Mouse (Mus musculus) lung, postnatal 0 days (tissue): ENCODE measurements around the gene Hebp1. TPM values are rescaled to one million over a fixed set of nuclear protein-coding genes. Genes with fewer than 3 reads are reported as not detected.

ENCODE experiments used
- ATAC-seq: fragments of 200-750 bp; cut with Nextera tagmentation; 2 replicates; pipeline ENCODE4 v1.8.0; 2017; ENCODE audit warnings: moderate library complexity
- DNase-seq: peaks from one replicate; pipeline ENCODE4 v3.0.0-alpha.2; 2016; ENCODE audit warnings: low spot score
- H3K27ac ChIP-seq: fragments of 300-500 bp; sonication (generic); 2 replicates; pipeline ENCODE4 v1.5.1; 2014; ENCODE audit warnings: antibody characterized with exemption, mild to moderate bottlenecking, low read length, mixed read lengths
- H3K27me3 ChIP-seq: fragments of 300-500 bp; sonication (generic); replicated peaks from 2 replicates; pipeline ENCODE4 v1.6.1; 2014; ENCODE audit warnings: low read length, mixed read lengths; ENCODE audit not compliant: insufficient read depth
- H3K36me3 ChIP-seq: fragments of 300-500 bp; sonication (generic); 2 replicates; pipeline ENCODE4 v1.6.1; 2014; ENCODE audit warnings: low read length, mixed read lengths; ENCODE audit not compliant: insufficient read depth
- H3K4me1 ChIP-seq: fragments of 300-500 bp; sonication (generic); 2 replicates; pipeline ENCODE4 v1.6.1; 2014; ENCODE audit warnings: antibody characterized with exemption, low read depth, low read length, mixed read lengths; ENCODE audit not compliant: insufficient read depth
- H3K4me2 ChIP-seq: fragments of 300-500 bp; sonication (generic); replicated peaks from 2 replicates; pipeline ENCODE4 v1.6.1; 2014; ENCODE audit warnings: low read depth, mild to moderate bottlenecking, low read length, moderate library complexity, mixed read lengths
- H3K4me3 ChIP-seq: fragments of 300-500 bp; sonication (generic); 2 replicates; pipeline ENCODE4 v1.5.1; 2014; ENCODE audit warnings: low read depth, low read length
- H3K9ac ChIP-seq: fragments of 300-500 bp; sonication (generic); replicated peaks from 2 replicates; pipeline ENCODE4 v1.6.1; 2014; ENCODE audit warnings: low read depth, mild to moderate bottlenecking
- H3K9me3 ChIP-seq: fragments of 300-500 bp; sonication (generic); 2 replicates; pipeline ENCODE4 v1.6.1; 2016; ENCODE audit warnings: low read length, mixed read lengths
- CTCF ChIP-seq: IDR thresholded peaks from 2 replicates; pipeline ENCODE4 v1.5.1; 2016; ENCODE audit warnings: antibody characterized with exemption, mild to moderate bottlenecking
- EP300 ChIP-seq: IDR thresholded peaks from 2 replicates; pipeline ENCODE4 v1.6.1; 2016; ENCODE audit warnings: antibody characterized with exemption, mild to moderate bottlenecking, control low read depth
- WGBS: fragments of 180-500 bp; shearing (Covaris S2); extraction: QIAGEN DNeasy Blood & Tissue Kit; methylation state at CpG from one replicate; pipeline ENCODE4 v1.1.7; 2014; 5-methylcytosine and 5-hydroxymethylcytosine counted together
- polyA plus RNA-seq: library from polyadenylated mRNA; unstranded; fragments of >200 nt; fragmentation: Nextera tagmentation; extraction: Ambion mirVana; gene quantifications from 2 replicates; pipeline ENCODE4 v1.2.1, GENCODE M21; 2015

Gene Hebp1
- polyA plus RNA-seq, 1 experiment from 2014 or later: 16.5 TPM

DNA sequence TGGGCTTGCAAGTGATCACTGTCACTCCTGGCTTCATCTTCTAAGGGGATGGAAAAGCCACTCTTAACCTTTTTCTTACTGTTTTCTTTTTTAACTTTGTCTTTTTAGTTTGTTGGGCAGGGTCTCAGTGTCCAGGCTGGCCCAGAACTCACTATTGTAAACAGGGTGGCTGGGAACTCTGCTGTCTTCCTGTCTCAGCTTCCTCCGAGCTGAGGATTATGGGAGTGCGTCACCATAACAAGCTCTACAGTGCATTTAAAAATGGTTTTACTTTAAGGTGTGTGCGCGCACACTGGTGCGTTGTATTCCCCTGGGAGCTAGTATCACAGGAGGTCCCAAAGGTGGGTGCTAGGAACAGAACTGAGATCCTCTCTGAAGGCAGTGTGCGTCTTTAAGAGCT is 29.4 kb downstream of the Hebp1 start:
- no peak for TF ChIP-seq CTCF
- no peak for ATAC-seq
- WGBS: 86% methylated on average over 6 of the region's 6 CpGs
- Histone ChIP-seq H3K9me3 (no peaks in the 10 kb centered on the region), H3K36me3 (no peaks in the 10 kb centered on the region), H3K27ac (peak overlapping the region; percentile 91), H3K4me1 (peaks cover 7% of the 10 kb centered on the region; the same call in 1 of the 2 replicates), H3K27me3 (no peaks in the 10 kb centered on the region), H3K9ac (0 out of 2 replicates have a peak overlapping the region, but pooled peaks have one; percentile 73), H3K4me3 (peak overlapping the region; percentile 52), H3K4me2 (peak overlapping the region; percentile 83)
- DNase-seq: no peak

DNA sequence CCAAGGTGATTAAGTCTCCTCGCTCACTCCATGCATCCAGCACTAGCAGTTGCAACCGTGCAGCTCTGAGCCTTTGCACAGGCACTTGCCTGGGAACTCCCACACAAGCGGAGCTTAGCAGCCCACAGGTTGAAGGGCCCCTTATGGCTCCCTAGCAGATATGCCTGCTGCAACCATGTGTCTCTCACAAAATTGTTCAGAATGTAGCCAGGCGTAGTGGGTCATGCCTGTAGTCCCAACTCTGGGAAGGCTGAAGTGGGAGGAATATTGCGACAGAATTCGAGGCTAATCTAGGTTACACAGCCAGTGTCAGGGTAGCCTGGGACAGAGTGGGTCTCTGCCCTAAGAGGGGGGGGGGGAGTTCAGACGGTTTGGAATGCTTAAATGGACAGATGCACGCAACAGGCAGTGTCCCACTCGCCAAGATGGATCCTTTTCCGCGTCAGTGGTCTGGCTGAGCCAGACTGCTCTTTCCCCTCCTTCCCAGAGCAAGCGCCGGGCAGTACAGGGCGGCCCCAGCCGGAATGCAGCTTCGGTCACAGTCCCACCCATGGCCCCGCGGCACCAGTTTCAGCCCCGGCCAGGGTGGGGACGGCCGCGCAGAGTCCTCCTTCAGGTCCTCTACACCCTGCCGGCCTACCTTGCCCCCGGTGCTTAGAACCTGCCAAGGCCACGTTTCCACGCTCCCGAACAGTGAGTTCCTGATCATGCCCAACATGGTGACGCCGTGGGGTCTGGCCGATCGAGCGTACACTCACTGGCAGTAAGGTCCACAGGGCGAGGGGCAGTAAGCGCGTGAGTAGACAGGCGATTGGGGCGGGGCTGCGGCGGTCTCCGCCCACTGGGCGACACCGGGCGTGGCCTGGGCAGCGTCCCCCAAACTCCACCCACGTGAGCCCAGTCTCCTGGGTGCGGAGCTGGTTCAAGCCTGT is 30.2 kb downstream of the Hebp1 start:
- Histone ChIP-seq H3K4me3 (peak overlapping the region; percentile 52), H3K27ac (peak overlapping the region; percentile 91), H3K4me1 (peaks cover 7% of the 10 kb centered on the region; the same call in 1 of the 2 replicates), H3K27me3 (no peaks in the 10 kb centered on the region), H3K36me3 (no peaks in the 10 kb centered on the region), H3K9me3 (no peaks in the 10 kb centered on the region), H3K4me2 (peak overlapping the region; percentile 83), H3K9ac (peak overlapping the region; percentile 73)
- peak; percentile 92 for DNase-seq
- TF ChIP-seq EP300 (no peak), CTCF (no peak)
- 4% methylated on average over 46 of the region's 46 CpGs for WGBS
- ATAC-seq: peak; percentile 96

DNA sequence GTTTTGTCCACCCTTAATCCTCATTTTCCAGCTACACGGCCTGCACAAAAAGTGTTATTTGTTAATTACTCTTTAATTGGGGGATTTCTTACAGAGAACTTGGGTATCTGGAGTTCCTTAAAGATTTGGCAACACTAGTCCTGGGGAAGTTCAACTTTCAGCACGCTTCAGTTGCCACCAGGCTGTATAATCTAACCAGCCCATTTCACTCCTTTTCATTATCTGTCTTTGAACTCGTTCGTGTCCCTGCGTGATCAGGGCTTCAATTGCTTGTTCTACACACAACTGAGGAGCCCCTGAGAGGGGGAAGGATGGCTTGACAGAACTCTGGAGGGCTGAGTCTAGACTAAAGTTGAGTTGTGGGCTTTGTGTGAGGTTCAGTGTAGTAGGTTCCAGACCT is 31.1 kb downstream of the Hebp1 start:
- H3K4me2 ChIP-seq: peak overlapping the region; percentile 83; the same call in 1 of the 2 replicates
- H3K9ac ChIP-seq: no peak overlapping the region
- TF ChIP-seq EP300 (no peak), CTCF (no peak)
- H3K27me3 ChIP-seq: no peaks in the 10 kb centered on the region
- DNase-seq: no peak
- H3K36me3 ChIP-seq: no peaks in the 10 kb centered on the region
- no peak overlapping the region for H3K27ac ChIP-seq
- 65% methylated on average over 5 of the region's 5 CpGs for WGBS
- no peak overlapping the region for H3K4me3 ChIP-seq
- H3K4me1 ChIP-seq: peaks cover 7% of the 10 kb centered on the region; the same call in 1 of the 2 replicates
- ATAC-seq: no peak
- H3K9me3 ChIP-seq: no peaks in the 10 kb centered on the region

DNA sequence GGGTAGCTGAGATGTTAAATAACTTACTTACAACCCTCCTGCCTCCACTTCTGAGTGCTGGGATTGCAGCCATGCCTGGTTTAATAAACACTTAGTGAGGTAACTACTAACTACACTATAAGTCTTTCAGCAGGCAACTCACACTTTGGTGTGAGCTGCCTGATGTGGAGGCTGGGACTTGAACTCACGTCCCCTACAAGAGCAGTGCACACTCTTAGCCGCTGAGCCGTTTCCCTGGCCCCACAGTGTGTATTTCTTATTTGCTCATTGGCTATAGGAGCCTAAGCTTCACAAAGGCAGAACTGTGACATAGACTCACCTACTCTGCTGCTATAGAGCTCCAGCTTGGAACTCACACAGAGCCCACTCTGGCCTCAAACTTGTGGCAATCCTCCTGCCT is 31.6 kb downstream of the Hebp1 start:
- Histone ChIP-seq H3K27ac (no peak overlapping the region), H3K36me3 (no peaks in the 10 kb centered on the region), H3K4me1 (peaks cover 7% of the 10 kb centered on the region; the same call in 1 of the 2 replicates), H3K9ac (no peak overlapping the region), H3K4me3 (no peak overlapping the region), H3K9me3 (no peaks in the 10 kb centered on the region), H3K27me3 (no peaks in the 10 kb centered on the region), H3K4me2 (no peak overlapping the region)
- no peak for TF ChIP-seq CTCF
- no peak for TF ChIP-seq EP300
- no peak for ATAC-seq
- WGBS: 93% methylated on average over 3 of the region's 3 CpGs
- DNase-seq: no peak

DNA sequence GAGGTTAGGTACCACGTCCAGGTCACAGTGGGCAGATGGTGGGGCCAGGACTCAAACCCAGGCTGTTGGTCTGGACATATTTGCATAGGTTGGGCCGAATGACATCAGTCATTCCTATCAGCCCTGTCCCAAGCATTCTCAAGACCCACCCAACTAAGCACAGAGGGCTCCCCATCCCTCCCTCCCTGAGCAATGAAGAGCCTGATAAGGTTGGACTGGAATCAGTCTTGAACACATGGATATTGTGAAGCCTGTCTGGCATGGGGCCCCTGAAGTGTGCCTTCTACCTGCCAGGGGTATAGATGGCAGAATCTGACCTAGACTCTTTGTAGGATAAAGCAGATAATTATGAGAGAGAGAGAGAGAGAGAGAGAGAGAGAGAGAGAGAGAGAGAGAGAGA is 32.1 kb downstream of the Hebp1 start:
- Histone ChIP-seq H3K4me1 (peaks cover 7% of the 10 kb centered on the region; the same call in 1 of the 2 replicates), H3K9me3 (no peaks in the 10 kb centered on the region), H3K36me3 (no peaks in the 10 kb centered on the region), H3K4me2 (no peak overlapping the region), H3K4me3 (no peak overlapping the region), H3K27me3 (no peaks in the 10 kb centered on the region), H3K27ac (no peak overlapping the region), H3K9ac (no peak overlapping the region)
- no peak for ATAC-seq
- TF ChIP-seq CTCF (no peak), EP300 (no peak)
- DNase-seq: no peak
- 84% methylated on average over 2 of the region's 2 CpGs for WGBS

DNA sequence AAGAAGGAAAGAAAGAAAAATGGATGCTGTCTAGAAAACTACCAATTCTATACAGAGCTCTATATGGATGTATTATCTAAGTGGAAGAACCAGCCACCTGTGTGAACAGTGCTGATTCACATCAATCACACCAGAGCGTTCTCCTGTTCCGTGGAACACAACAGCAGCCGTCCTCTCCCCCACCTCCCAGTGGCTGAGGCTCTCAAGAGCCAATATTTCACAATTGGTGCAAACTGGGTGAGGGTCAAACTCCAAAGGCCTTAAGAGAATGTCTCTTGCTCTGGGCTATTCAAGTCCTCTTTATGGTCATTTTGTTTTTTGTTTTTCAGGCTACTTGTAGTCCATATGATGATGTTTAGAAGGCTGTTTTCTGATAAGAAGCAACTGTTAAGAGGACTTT is 32.6 kb downstream of the Hebp1 start:
- Histone ChIP-seq H3K9ac (no peak overlapping the region), H3K36me3 (no peaks in the 10 kb centered on the region), H3K27me3 (no peaks in the 10 kb centered on the region), H3K9me3 (no peaks in the 10 kb centered on the region), H3K27ac (no peak overlapping the region), H3K4me1 (peaks cover 7% of the 10 kb centered on the region; the same call in 1 of the 2 replicates), H3K4me3 (no peak overlapping the region), H3K4me2 (no peak overlapping the region)
- ATAC-seq (no peak), DNase-seq (no peak)
- no peak for TF ChIP-seq EP300
- TF ChIP-seq CTCF: no peak
- 71% methylated on average over 3 of the region's 3 CpGs for WGBS
